In the genomic region with DNA sequence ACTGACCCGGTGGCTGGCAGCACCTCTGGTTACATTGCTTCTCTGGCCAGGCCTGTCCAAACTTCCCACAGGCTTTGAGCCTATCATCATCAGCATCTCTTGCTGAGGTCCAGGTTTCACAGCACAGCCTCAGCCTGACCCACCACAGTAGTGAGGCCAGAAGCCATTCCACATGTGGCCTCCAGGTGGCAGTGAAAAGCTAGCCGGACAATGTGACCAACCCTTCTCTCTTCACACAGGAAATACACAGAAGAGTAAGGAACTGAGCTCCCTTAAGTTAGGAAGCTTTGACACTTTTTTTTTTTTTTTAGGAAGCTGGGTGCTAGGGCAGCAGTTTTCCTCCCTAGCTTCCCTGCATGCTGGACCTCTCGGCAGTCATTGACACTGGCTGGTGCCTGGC, we compare ENCODE assay signal across 8 mouse cellular contexts. TPM values are rescaled to one million over a fixed set of nuclear protein-coding genes. Genes with fewer than 3 reads are reported as not detected.
DNase-seq lines count a peak whose midpoint lies in the region; ATAC-seq and TF ChIP-seq lines count a peak whose summit lies in the region.
"Had no signal": no experiment of that assay in that cellular context is flagged by ENCODE, and none has a peak within 500 bp of the region (broad histone marks: within the 10 kb centered on the region; RNA-seq: fewer than 3 reads in every experiment).

No protein-coding gene starts in this region.

- H3K4me3 ChIP-seq in liver, adult 2 months (ENCODE audit: insufficient read depth, low read depth, low read length): no peak overlapping the region
- H3K4me3 ChIP-seq in kidney, embryonic 15.5 days (replicated peaks): no peak overlapping the region
- H3K4me3 ChIP-seq in midbrain, embryonic 11.5 days (ENCODE audit: low read depth, low read length): no peak overlapping the region

- peak; percentile 13 for DNase-seq in liver, adult 2 months (ENCODE audit: extremely low read depth, low read depth, low spot score)
- no peak for DNase-seq in liver
- DNase-seq in adrenal gland, postnatal 10 days: peak; percentile 50
- peak; percentile 53 for DNase-seq in embryo, embryonic 9.5 days (ENCODE audit: extremely low spot score)
- peak; percentile 88 for DNase-seq in midbrain, embryonic 11.5 days (ENCODE audit: low spot score, missing footprints)

- TF ChIP-seq CTCF in liver, adult 2 months (IDR thresholded peaks at IDR 0.05; ENCODE audit: low read depth, low read length): peak; percentile 83

- TF ChIP-seq POLR2A in liver, adult 2 months (IDR thresholded peaks at IDR 0.05; ENCODE audit: extremely low read depth, insufficient read depth, low read length): no peak

- H3K36me3 ChIP-seq in liver, adult 2 months (ENCODE audit: control insufficient read depth, insufficient read depth, low read length): no peaks in the 10 kb centered on the region
- H3K36me3 ChIP-seq in kidney, embryonic 15.5 days: no peaks in the 10 kb centered on the region
- H3K36me3 ChIP-seq in midbrain, embryonic 11.5 days (ENCODE audit: control insufficient read depth, insufficient read depth, low read length): no peaks in the 10 kb centered on the region

- no peaks in the 10 kb centered on the region for H3K9me3 ChIP-seq in kidney, embryonic 15.5 days (replicated peaks)
- H3K9me3 ChIP-seq in midbrain, embryonic 11.5 days (ENCODE audit: control insufficient read depth, low read length): no peaks in the 10 kb centered on the region

- H3K9ac ChIP-seq in liver, adult 2 months (ENCODE audit: low read depth, low read length): no peak overlapping the region
- H3K9ac ChIP-seq in kidney, embryonic 15.5 days: no peak overlapping the region
- H3K9ac ChIP-seq in midbrain, embryonic 11.5 days (ENCODE audit: low read length): no peak overlapping the region

- WGBS in liver, adult 2 months: 31% methylated on average over 3 of the region's 3 CpGs
- WGBS in kidney, embryonic 15.5 days: 25% methylated on average over 3 of the region's 3 CpGs
- 30% methylated on average over 3 of the region's 3 CpGs for WGBS in midbrain, embryonic 11.5 days

- no peak overlapping the region for H3K27ac ChIP-seq in liver, adult 2 months (replicated peaks; ENCODE audit: insufficient read depth, low read depth, low read length)
- no peak overlapping the region for H3K27ac ChIP-seq in kidney, embryonic 15.5 days
- no peak overlapping the region for H3K27ac ChIP-seq in midbrain, embryonic 11.5 days (ENCODE audit: low read depth, low read length)

- H3K27me3 ChIP-seq in liver, adult 2 months (ENCODE audit: control insufficient read depth, insufficient read depth, low read length): peaks cover 2% of the 10 kb centered on the region; the same call in 1 of the 2 replicates
- H3K27me3 ChIP-seq in kidney, embryonic 15.5 days: peaks cover 62% of the 10 kb centered on the region
- peaks cover 41% of the 10 kb centered on the region for H3K27me3 ChIP-seq in midbrain, embryonic 11.5 days (ENCODE audit: control insufficient read depth, insufficient read depth, low read length)

- H3K79me2 ChIP-seq in liver, adult 2 months (ENCODE audit: control insufficient read depth, insufficient read depth, low read length): no peaks in the 10 kb centered on the region

- no peak overlapping the region for H3K4me2 ChIP-seq in kidney, embryonic 15.5 days
- no peak overlapping the region for H3K4me2 ChIP-seq in midbrain, embryonic 11.5 days

- no peaks in the 10 kb centered on the region for H3K4me1 ChIP-seq in liver, adult 2 months (ENCODE audit: control insufficient read depth, insufficient read depth, low read length)
- peaks cover 3% of the 10 kb centered on the region; the same call in 1 of the 2 replicates for H3K4me1 ChIP-seq in kidney, embryonic 15.5 days
- H3K4me1 ChIP-seq in midbrain, embryonic 11.5 days (ENCODE audit: control insufficient read depth, insufficient read depth, low read length): 0 out of 2 replicates have a peak, but pooled peaks cover 2% of the 10 kb centered on the region

- ATAC-seq in kidney, embryonic 15.5 days (replicated peaks; ENCODE audit: low FRiP score): 0 out of 2 replicates have a peak, but pooled peaks have one; percentile 46
- peak; percentile 60 for ATAC-seq in midbrain, embryonic 11.5 days (ENCODE audit: low FRiP score)
- ATAC-seq in erythroid progenitor cell, adult 5-6 weeks (replicated peaks; ENCODE audit: low FRiP score, poor library complexity, severe bottlenecking): no peak

RNA-seq across cellular contexts. Expression of gene Nkx6-2, which starts 7.7 kb away (rescaled TPM):
- total RNA-seq in liver, adult 2 months (2014; rRNA removed): not detected in 2 replicates
- not detected in 2 replicates for polyA plus RNA-seq in liver, adult 2 months (2012; rRNA removed)
- not detected for total RNA-seq in adrenal gland, postnatal 10 days (2021)
- polyA plus RNA-seq in kidney, embryonic 15.5 days (2015; fragmentation: Nextera tagmentation; extraction: Ambion mirVana): not detected in 2 replicates
- 48.3 and 54.7 TPM in 2 replicates for polyA plus RNA-seq in midbrain, embryonic 11.5 days (2014; fragmentation: Nextera tagmentation; extraction: Ambion mirVana)
- total RNA-seq in erythroid progenitor cell, adult 5-6 weeks (2015; ENCODE audit: low replicate concordance): not detected in 2 replicates
- not detected in 2 replicates for total RNA-seq in erythroid progenitor cell, adult 5-6 weeks (2017; ENCODE audit: low replicate concordance)
- polyA plus RNA-seq: gonadal fat pad, adult 2 months had no signal
